Mouse (Mus musculus): Measurements from ENCODE around the gene Agbl4.

GRCm38 (mm10) chr4:111483499-111483898 is 1086.0 kb downstream of the Agbl4 start:
- TF ChIP-seq POLR2A (IDR thresholded peaks at IDR 0.05; ENCODE audit: insufficient read length, low read depth) (no peak), CEBPB (IDR thresholded peaks at IDR 0.05; ENCODE audit: insufficient read depth, poor library complexity, severe bottlenecking) (no peak), E2F4 (IDR thresholded peaks at IDR 0.05; ENCODE audit: insufficient read depth) (no peak), MAX (IDR thresholded peaks at IDR 0.05; ENCODE audit: low read depth) (no peak), USF1 (IDR thresholded peaks at IDR 0.05; ENCODE audit: low read depth) (no peak), TCF12 (IDR thresholded peaks at IDR 0.05; ENCODE audit: insufficient read depth, poor library complexity, severe bottlenecking) (no peak), SRF (IDR thresholded peaks at IDR 0.05; ENCODE audit: control insufficient read depth, insufficient read length, low read depth) (no peak)
